Mouse (Mus musculus) G1E (cell line): ENCODE data around the gene Ttc7. TPM values are rescaled to one million over a fixed set of nuclear protein-coding genes. Genes with fewer than 3 reads are reported as not detected.

Source experiments
- ATAC-seq: 2 replicates; pipeline ENCODE4 v1.8.0; 2016; ENCODE audit warnings: mild to moderate bottlenecking; ENCODE audit not compliant: insufficient number of reproducible peaks, poor library complexity, low FRiP score, severe bottlenecking; ENCODE audit errors: extremely low read depth
- DNase-seq: peaks from one replicate; pipeline ENCODE4 v3.0.0; 2012; ENCODE audit warnings: low spot score
- H3K27me3 ChIP-seq: 2 replicates; pipeline ENCODE4 v1.6.1; 2012; ENCODE audit warnings: mild to moderate bottlenecking, low read length, inconsistent platforms; ENCODE audit not compliant: insufficient read depth
- H3K36me3 ChIP-seq: replicated peaks from 2 replicates; pipeline ENCODE3; 2012; ENCODE audit warnings: mild to moderate bottlenecking, inconsistent platforms
- H3K4me1 ChIP-seq: 2 replicates; pipeline ENCODE4 v1.6.1; 2012; ENCODE audit warnings: low read depth, low read length, inconsistent platforms, mixed read lengths; ENCODE audit not compliant: insufficient read depth
- H3K4me3 ChIP-seq: 2 replicates; pipeline ENCODE4 v1.5.1; 2012; ENCODE audit warnings: low read depth, mild to moderate bottlenecking, inconsistent platforms, low read length, moderate library complexity, mixed read lengths
- H3K9me3 ChIP-seq: replicated peaks from 2 replicates; pipeline ENCODE4 v1.6.1; 2012; ENCODE audit warnings: inconsistent platforms
- CTCF ChIP-seq: IDR thresholded peaks from 2 replicates; pipeline ENCODE4 v1.5.1; 2012; ENCODE audit warnings: low read depth, low read length, inconsistent platforms, mixed read lengths
- GATA1 ChIP-seq: IDR thresholded peaks from 2 replicates; pipeline ENCODE4 v1.6.1; 2012; ENCODE audit warnings: borderline replicate concordance, low read length, inconsistent platforms, mixed read lengths
- GATA2 ChIP-seq: IDR thresholded peaks from 2 replicates; pipeline ENCODE4 v1.6.1; 2012; ENCODE audit warnings: low read depth, low read length, inconsistent platforms, borderline replicate concordance
- POLR2AphosphoS5 ChIP-seq: IDR thresholded peaks from 2 replicates; pipeline ENCODE4 v1.6.1; 2012; ENCODE audit warnings: low read depth, low read length, inconsistent platforms; ENCODE audit not compliant: insufficient replicate concordance
- TAL1 ChIP-seq: conservative IDR thresholded peaks from 2 replicates; pipeline ENCODE4 v1.6.1; 2012; ENCODE audit warnings: low read depth, low read length, inconsistent platforms, mixed read lengths
- polyA plus RNA-seq: library from polyadenylated mRNA; stranded (reverse); fragments of >175 nt; gene quantifications from 2 replicates; pipeline ENCODE4 v1.2.3, GENCODE M21; 2012
- total RNA-seq, 2 experiments: library from RNA; stranded (forward) in 1 of 2; stranded (reverse) in 1 of 2; fragments of 200-1000 nt in 1 of 2; fragments of >200 nt in 1 of 2; fragmentation: Nextera tagmentation in 1 of 2; gene quantifications; 2 replicates each; pipeline ENCODE4 v1.2.3; 2014 to 2017

Ttc7 gene
- total and polyA plus RNA-seq, 3 experiments: 19.6 to 43.5 (median 34.8) TPM

DNA sequence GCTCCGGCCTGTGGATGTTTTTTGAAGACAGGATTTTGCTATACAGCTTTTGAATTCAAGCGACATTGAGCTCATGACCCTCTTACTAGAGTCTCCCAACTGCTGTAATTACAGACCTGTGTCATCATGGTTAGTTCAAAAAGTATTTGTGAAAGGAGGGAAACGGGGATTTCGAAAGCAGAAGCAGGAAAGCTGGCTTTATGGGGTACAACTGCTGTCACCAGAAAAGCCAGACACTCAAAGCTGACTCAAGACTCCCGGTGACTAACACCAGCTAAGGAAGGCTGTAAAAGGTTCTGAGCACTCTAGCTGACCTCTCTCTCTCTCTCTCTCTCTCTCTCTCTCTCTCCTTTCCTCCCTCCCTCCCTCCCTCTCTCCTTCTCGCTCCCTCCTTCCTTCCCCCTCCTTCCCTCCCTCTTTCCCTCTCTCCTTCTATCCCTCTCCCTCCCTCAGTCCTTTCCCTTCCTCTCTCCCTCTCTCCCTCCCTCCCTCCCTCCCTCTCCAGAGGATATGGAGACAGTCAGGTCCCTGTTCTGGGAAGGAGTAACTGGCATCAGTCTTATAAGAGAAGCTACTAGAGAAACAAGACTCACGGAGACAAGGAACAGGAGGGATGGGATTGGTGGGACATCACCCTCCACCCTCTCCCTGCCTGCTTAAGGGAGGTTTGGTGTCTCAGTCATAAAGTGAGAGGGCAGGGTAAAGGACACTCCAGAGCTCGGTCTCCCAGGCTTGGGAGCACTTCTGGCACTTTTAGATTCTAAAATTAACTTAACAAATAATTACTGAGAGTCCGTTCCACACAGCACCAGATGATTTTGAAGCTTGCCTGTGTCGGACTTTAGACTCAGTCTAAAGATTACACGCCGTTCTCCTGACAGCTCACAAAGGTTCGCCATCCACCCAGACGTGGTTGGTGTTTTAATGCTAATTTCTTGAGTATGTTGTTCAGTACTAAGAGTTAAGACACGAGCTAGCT, 7.0 kb upstream of the Ttc7 start:
- ATAC-seq: no peak
- Histone ChIP-seq H3K4me3 (no peak overlapping the region), H3K27me3 (peaks cover 39% of the 10 kb centered on the region), H3K36me3 (no peaks in the 10 kb centered on the region), H3K4me1 (peaks cover 6% of the 10 kb centered on the region; the same call in 1 of the 2 replicates), H3K9me3 (no peaks in the 10 kb centered on the region)
- no peak for TF ChIP-seq TAL1
- TF ChIP-seq GATA2: no peak
- TF ChIP-seq CTCF: no peak
- no peak for TF ChIP-seq POLR2AphosphoS5
- no peak for TF ChIP-seq GATA1
- DNase-seq: no peak

DNA sequence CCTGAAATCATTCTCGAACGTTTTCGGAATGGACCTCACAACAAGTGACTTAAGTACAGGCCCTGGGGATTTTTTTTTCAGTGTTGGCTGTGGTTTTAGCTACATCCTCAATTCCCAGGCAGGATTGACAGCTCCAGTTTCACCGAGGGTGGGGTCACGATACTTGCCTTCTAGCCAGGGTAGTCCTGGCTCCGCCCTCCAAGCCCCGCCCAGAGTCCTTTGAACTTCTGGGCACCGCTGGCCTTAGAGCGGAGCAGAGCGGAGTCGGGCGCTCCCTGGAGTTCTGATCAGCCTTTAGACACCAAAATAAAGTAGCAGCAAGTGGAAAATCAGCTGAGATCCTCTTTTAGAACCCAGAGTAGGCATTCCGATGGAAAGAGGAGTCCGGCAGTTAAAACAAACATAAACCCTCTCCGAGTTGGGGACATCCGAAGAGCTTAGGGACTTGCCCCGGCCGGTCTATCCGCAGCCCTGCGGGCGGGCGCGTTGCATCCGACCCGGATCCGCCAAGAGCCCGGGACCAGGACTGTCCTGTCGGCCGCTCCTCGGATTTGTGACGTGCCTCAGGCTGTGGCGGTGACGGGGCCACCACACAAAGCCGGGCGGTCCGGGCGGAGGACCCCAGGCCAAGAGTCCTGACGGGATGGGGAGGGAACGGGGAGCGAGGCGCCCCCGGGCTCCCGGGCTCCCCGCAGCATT, 530 bp upstream of the Ttc7 start:
- peaks cover 39% of the 10 kb centered on the region for H3K4me1 ChIP-seq
- H3K27me3 ChIP-seq: no peaks in the 10 kb centered on the region; the same call in 1 of the 2 replicates
- no peaks in the 10 kb centered on the region for H3K9me3 ChIP-seq
- H3K4me3 ChIP-seq: peak overlapping the region; percentile 97
- peak; percentile 89 for DNase-seq
- ATAC-seq: peak; percentile 80
- H3K36me3 ChIP-seq: peaks cover 30% of the 10 kb centered on the region
- no peak for TF ChIP-seq GATA1
- TF ChIP-seq POLR2AphosphoS5: no peak
- TF ChIP-seq GATA2: no peak
- TF ChIP-seq CTCF: no peak
- no peak for TF ChIP-seq TAL1

DNA sequence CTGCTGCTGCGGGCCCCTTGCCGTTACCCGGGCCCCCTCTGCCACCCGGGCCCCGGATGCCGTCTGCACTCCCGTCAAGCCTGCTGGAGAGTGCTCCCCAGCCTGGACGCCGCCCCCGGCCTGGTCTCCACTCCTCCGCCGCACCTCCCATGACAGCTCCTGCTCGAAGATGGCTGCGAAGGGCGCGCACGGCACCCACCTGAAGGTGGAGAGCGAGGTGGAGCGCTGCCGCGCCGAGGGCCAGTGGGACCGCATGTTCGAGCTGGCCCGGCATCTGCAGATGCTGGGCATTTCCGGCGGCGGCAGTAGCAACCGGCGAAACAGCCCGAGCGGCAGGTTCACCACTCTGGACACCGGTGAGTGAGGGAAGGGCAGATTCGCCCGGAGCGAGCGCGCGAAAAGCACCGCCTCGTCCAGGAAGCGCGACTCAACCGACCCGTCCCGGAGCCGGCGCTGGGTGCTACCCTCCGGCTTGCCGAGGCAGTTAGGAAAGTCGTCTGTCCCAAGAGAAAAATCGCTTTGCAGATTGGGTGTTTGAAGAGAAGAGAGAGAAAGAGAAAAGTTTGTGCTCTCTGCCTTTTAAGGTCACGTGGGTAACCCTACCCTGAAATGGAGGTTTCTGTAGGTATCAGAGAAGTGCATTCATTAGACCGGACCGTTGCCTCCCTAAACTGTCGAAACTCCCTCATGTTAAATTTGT, 519 bp downstream of the Ttc7 start:
- DNase-seq (peak; percentile 75), ATAC-seq (0 out of 2 replicates have a peak, but pooled peaks have one; percentile 3)
- Histone ChIP-seq H3K9me3 (no peaks in the 10 kb centered on the region), H3K27me3 (no peaks in the 10 kb centered on the region; the same call in 1 of the 2 replicates), H3K4me1 (peaks cover 39% of the 10 kb centered on the region), H3K4me3 (peak overlapping the region; percentile 97), H3K36me3 (peaks cover 40% of the 10 kb centered on the region)
- TF ChIP-seq POLR2AphosphoS5: no peak
- no peak for TF ChIP-seq CTCF
- no peak for TF ChIP-seq TAL1
- TF ChIP-seq GATA1: no peak
- no peak for TF ChIP-seq GATA2

DNA sequence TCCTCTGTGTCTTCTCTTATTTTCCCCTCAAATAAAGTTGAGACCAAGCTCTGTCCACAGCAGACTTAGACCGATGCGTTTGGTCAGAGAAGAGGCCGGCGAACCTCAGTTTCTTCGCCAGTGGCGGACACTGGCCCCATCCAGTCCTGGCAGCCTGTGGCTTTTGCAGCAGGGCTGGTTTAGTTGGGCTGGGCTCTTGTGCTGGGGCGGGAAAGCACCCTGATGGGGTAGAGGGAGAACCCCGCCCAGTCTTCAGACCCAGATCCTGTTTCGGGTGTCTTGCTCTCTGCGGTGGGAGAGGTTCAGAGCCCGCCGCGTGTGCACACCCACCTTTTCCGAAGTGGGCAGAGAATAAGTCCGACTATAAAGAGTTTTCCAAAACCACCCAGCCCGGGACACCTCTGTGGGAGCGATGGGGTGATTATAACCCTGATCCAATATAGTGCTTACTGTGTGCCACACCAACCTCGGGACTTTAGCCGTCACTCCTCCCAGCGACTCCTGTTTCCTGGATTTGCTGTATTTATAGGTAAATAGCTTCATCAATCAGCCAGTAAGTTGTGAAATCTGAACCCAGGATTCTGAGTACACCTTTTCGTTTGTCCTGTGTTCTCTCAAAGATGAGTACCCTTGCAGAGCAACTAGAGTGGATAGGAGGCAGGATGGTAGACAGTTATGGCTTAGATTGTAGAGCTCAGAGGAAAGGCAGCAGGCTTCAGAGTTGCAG, 1.2 kb downstream of the Ttc7 start:
- TF ChIP-seq GATA1 (no peak), TAL1 (no peak), GATA2 (no peak), CTCF (no peak), POLR2AphosphoS5 (no peak)
- peaks cover 39% of the 10 kb centered on the region for H3K4me1 ChIP-seq
- peak; percentile 69 for DNase-seq

DNA sequence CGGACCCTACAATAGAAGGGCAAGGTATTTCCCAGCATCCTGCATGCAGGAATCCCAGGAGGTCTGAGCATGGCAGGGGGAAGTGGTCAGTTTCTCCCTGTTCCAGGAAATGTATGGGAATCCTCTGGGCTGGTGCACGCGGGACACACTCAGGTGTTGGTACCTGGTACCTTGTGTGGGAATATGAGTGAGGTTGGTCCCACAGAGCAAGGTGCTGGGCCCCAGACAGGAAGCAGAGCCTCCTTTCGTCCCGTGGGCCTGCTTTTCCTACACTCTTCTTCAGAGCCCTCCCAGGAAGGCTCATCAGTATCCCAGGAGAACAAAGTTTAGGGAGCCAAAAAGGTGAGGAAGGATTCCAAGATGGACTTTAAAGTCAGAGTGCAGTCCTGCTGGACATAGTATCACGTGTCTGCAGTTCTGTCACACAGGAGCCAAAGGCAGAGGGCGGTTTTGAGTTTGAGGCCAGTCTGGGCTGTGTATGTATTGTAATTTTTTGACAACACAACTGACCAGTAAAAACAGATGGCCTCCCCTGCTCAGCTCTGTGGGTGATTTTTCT, 1.9 kb downstream of the Ttc7 start:
- peaks cover 39% of the 10 kb centered on the region for H3K4me1 ChIP-seq
- peak overlapping the region; percentile 97; the same call in 1 of the 2 replicates for H3K4me3 ChIP-seq
- H3K36me3 ChIP-seq: peaks cover 53% of the 10 kb centered on the region
- H3K9me3 ChIP-seq: no peaks in the 10 kb centered on the region
- no peaks in the 10 kb centered on the region for H3K27me3 ChIP-seq
- TF ChIP-seq GATA2 (no peak), CTCF (no peak), GATA1 (no peak), TAL1 (no peak), POLR2AphosphoS5 (no peak)
- DNase-seq (no peak), ATAC-seq (no peak)

More for the DNA sequence above, 1.2 kb downstream of the Ttc7 start:
- H3K9me3 ChIP-seq: no peaks in the 10 kb centered on the region
- peak; percentile 50 for ATAC-seq
- peak overlapping the region; percentile 97 for H3K4me3 ChIP-seq
- no peaks in the 10 kb centered on the region for H3K27me3 ChIP-seq
- peaks cover 47% of the 10 kb centered on the region for H3K36me3 ChIP-seq
